Mouse (Mus musculus) kidney, postnatal 36 days (tissue): ENCODE data around the gene Gm28042.

Experiments
- DNase-seq, 2 experiments: peaks; one replicate each; pipeline ENCODE4 v3.0.0; 2021 to 2022; ENCODE audit warnings: mixed read lengths in 2 of 2

The Gm28042 gene

DNA sequence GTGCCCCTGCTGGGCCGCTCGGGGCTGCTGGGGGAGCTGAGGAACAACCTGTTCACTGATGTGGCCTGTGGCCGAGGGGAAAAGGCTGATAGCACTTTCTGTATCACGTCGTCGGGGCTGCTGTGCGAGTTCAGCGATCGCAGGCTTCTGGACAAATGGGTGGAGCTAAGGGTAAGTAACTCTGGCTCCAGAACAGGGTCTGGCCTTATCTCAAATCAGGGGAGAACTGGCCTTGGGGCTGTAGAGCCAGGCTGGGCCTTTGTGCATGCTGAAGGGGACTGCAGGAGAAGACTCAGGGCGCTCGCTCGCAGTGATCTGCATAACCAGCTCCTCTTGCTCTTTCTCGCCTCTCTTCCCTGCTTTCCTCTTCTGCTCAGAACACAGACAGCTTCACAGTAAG is 14.4 kb upstream of the Gm28042 start:
- DNase-seq = no peak

GRCm38 (mm10) chr2:120013831-120014486 is 13.3 kb upstream of the Gm28042 start:
- DNase-seq = no peak

GRCm38 (mm10) chr2:120015882-120016281 is 11.4 kb upstream of the Gm28042 start:
- DNase-seq = no peak

- DNase-seq = no peak
These were observed 9.7 kb upstream of the Gm28042 start for GRCm38 (mm10) chr2:120017599-120017998.

DNA sequence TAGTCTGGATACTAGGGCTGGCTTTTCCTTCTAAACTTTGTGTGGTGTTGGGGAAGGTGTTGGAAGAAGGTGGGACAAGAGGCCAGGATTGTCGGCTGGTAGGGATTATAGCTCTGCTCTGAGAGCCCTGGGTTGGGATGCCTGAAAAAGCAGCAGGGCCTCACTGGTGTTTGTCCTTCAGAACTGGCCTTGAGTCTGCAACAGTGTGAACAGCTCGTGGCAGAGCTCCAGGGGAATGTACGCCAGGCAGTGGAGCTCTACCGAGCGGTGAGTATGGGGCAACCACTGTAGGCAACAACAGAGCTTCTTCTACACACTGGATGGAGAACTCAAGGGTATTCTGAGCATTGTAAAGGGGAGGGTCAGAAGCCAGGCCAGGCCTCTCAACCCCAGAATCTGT is 3.0 kb upstream of the Gm28042 start:
- DNase-seq = no peak

DNA sequence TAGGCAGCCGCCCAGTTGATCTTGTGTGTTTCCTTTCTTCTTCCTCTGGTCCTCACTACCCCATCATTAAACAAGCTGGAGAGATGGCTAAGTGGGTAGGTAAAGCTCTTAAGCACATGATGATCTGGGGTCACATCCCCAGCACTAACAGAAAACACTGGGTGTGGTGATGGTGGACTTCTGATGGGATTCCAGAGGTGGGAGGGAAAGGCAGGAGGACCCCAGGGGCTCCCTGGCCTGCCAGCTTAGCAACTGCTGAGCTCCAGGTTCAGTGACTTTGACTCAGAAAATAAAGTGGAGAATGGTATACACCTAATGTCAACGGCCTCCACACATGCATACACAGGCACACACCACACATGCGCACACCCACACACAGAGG is 648 bp downstream of the Gm28042 start:
- no peak for DNase-seq

DNA sequence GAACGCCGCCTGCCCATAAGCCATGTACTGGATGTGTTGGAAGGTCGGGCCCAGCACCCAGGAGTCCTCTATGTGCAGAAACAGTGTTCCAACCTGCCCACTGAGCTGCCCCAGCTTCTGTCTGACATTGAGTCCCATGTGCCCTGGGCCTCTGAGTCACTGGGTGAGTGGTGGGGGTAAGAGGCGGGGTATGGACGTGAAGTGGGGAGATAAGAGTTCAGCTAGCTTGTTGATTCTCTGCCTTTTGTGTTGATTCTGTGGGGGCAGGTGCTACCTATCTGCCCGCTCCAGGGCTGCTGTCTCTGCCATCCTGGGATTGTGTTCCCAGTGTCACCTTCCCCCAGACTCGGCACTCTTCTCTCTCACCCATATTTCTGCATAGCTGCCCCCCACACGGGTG is 3.1 kb downstream of the Gm28042 start:
- no peak for DNase-seq

GRCm38 (mm10) chr2:120032726-120033467 is 5.6 kb downstream of the Gm28042 start, which contains the start of gene Pla2g4b:
Gene Pla2g4b (plus strand): TSS chr2:120033417.
- DNase-seq = no peak

DNA sequence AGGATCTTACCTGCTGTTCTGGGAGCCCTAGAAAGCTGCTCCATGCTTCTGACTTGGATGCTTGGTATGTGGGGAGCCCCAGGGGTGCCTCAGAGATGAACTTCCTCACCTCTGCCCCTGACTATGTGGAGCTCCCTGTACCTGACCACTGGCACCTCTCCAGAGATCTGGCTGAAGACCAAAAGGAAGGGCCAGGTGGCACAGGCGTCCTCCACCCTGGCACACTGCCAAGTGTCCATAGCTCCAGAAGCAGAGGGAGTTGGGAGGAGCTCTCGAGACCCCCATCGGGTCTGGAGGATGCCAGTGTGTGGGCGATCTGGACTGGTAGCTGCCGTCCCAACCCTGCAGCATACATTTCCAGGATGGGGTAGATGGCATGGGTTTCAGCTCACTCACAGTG is 6.4 kb downstream of the Gm28042 start:
- DNase-seq = peak in 1 of 2 experiments; percentile 21

- no peak for DNase-seq
These were observed 10.5 kb downstream of the Gm28042 start for GRCm38 (mm10) chr2:120037744-120038143.

DNA sequence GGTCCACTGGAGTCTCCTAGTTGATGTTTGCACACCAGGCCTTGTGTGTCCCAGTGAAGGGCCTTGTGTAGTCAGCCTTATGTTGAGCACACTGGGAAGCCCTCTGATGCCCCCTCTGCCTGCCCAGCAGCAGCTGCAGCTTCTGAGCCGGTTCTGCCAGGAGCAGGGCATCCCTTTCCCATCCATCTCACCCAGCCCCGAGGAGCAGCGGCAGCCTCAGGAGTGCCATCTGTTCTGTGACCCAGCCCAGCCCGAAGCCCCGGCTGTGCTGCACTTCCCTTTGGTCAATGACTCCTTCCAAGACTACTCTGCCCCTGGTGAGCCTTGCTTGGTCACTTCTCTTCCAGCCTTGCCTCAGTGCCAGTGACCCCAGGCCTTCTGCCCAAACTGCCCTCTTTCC is 13.7 kb downstream of the Gm28042 start:
- DNase-seq = no peak

DNA sequence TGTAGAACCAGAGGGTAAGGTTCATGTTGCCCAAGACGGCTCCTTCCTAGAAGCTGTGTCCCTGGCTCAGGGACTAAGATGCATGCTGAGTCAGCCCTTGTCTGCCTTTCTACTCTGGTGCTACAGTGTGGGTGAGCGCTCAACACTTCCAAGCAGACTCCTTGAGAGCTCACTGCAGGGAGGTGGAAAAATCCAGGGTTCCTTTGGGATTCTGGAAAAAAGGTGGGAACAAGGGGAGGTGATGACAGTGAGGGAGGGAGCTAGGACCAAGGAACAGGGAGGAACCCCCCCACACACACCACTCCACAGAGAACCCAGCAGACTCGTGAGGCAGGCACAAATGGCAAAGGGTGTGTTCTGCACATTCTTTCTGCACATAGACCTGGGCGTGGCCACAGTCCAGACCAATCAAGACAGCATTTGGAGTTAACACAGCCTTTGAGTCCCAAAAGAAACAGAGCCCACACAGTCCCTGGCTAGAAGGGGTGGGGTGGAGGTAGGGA is 16.9 kb downstream of the Gm28042 start:
- DNase-seq = peak in 1 of 2 experiments; percentile 27

DNA sequence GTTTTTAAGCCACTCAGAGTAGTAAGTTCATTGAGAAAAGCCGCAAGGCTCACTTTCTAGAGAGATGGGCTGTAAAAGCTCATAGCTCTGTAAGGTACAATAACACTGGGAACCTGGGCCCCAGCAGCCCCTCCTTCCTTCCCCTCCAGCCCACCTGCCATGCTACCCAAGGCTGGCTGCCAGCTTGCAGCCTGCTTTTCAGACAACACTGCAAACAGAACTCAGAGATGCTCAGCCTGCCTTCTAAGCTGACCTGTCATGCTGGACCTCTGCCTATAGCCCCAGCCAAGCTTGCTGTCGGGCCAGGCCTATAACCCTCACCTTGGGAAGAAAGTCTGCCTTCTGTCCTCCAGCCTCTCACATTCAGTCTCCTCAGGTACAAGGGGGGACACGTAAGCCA is 17.4 kb downstream of the Gm28042 start:
- DNase-seq = no peak

DNA sequence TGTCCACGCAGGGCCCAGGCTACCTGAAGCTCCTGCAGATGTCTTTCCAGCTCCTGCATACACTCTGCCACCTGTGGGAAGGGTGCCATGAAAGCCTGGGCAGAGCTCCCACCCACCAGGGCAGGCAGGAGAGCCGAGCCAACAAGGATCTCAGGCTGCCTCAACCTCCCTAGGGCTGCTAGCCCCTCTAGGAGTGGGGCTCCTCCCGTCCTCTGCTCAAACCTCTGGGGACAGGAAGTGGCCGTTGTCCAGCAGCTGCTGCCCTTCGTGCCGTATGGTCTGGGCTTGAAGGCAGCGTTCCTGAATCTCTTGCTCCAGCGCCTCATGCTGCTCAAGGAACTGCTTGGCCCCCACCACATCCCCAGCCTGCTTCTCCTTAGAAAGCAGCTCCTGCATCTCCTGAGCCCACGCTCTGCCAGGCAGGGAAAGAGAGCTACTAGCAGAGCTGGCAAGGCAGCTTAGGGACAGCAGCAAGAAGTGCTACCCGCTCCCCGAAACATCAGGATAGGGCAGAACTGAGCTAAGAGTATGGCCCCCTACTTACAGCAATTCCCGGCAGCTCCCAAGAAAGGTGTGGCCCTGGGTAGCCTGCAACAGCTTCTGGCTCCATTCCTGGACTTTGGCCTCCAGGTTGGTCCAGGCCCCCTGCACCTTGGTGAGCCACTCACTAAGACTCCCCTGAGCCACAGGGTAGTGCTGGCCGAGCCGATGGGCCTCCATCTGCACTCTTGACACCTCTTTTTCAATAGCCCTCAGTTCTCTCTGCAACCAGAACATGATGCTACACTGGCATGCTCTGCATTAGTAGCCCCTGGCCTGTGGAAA is 19.4 kb downstream of the Gm28042 start:
- DNase-seq = no peak

DNA sequence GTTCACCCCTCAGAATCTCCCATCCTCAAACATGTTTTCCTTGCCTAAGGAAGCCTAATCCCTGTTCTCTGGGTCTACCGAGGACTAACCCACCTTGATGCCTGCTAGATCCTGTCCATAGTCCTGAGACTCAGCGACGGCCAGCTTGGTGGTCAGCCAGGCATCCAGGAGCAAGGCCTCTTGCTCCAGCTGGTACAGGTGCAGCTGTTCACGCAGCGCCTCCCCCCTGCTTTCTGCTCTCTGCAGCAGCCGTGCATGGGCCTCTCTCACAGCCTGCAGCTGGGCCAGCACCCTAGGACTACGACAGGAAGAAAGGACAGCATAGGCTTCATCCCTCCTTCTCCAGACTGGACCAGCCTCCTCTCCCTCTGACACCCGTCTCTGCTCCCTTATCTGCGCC is 20.9 kb downstream of the Gm28042 start:
- no peak for DNase-seq

- peak; percentile 55 to 82 for DNase-seq
These were observed 22.5 kb downstream of the Gm28042 start for GRCm38 (mm10) chr2:120049632-120050274.

- DNase-seq = no peak
These were observed 24.1 kb downstream of the Gm28042 start for GRCm38 (mm10) chr2:120051405-120051804.

GRCm38 (mm10) chr2:120054771-120055552 is 27.7 kb downstream of the Gm28042 start:
- DNase-seq = no peak

- DNase-seq = no peak
These were observed 28.6 kb downstream of the Gm28042 start for GRCm38 (mm10) chr2:120055923-120056322.

DNA sequence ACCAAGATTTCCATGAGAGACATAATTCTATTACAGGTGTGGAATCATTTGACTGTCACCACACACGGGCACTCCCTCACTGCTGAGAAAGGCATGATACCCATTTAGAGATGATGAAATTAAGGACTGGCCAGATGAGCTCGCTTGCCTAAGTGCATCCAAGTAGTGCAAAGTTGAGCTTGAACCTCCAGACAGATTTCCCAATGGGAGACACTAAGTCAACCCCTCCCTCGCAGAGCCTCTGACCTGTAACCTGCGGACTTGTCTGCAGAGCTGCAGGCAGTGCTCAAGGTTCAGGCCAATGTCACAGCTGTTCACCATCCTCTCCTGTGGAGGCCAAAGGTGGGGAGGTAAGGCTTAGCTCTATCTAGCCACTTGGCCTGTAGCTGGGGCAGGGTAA is 31.5 kb downstream of the Gm28042 start:
- DNase-seq = no peak

GRCm38 (mm10) chr2:120059466-120059865 is 32.2 kb downstream of the Gm28042 start:
- DNase-seq = no peak

DNA sequence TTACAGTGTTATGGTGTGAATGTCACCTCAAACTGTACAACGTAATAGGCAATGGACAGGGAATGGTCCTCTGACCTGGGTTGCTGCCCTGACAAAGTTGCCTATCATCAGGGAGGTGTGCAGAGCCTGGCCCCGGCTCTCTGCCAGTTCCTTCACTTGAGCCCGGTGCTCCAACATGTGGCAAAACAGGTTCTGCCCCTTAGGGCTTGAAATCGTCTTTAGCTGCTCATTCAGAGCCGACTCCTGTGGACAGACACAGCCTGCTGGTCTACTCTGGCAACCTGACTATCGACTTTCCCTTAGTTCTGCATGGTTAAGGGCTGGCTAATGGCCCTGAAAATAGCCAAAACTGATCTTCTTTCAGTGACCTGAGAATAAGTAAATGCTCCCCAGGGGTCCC is 32.9 kb downstream of the Gm28042 start:
- peak; percentile 47 to 57 for DNase-seq
